Mouse (Mus musculus): ENCODE measurements around the gene Ap4b1. TPM values are rescaled to one million over a fixed set of nuclear protein-coding genes. Genes with fewer than 3 reads are reported as not detected.

Gene Ap4b1
- polyA plus RNA-seq, 1 experiment = 14.7 TPM

DNA sequence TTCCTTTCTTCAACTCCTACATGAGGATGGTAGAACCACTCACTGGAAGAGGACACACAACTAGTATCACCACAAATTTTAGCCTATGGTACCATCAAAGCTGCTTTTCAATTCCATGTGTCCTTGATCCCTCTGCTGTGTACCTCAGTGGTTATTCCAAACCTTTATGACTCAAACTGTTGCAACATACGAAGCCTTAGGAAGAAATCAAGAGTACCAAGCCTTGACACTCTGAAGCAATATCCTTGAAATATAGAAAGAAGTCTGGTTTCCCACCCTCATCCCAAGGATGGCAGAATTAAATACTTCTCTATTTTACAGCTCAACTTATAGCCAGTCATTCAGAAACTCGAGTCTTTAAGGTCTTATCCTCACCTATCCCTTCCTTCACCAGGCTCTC is 12.9 kb upstream of the Ap4b1 start:
- no peak overlapping the region for H3K4me3 ChIP-seq (ENCODE audit: extremely low read depth, insufficient read depth, insufficient read length)
- no peak overlapping the region for H3K27ac ChIP-seq (ENCODE audit: insufficient read depth, low read length)
- no peak for TF ChIP-seq CTCF (IDR thresholded peaks at IDR 0.05; ENCODE audit: extremely low read depth, insufficient read depth, insufficient read length, insufficient replicate concordance)
- no peak for TF ChIP-seq POLR2A (IDR thresholded peaks at IDR 0.05; ENCODE audit: low read depth, low read length)
- H3K36me3 ChIP-seq (ENCODE audit: control insufficient read depth, insufficient read depth, low read length) = no peaks in the 10 kb centered on the region
- 75% methylated on average over 2 of the region's 2 CpGs for WGBS
- H3K27me3 ChIP-seq (ENCODE audit: control insufficient read depth, insufficient read depth, low read length) = no peaks in the 10 kb centered on the region
- DNase-seq (ENCODE audit: low read depth in 1 of 2, low spot score in 2 of 2) = no peak
- H3K4me1 ChIP-seq (ENCODE audit: control insufficient read depth, insufficient read depth, insufficient read length) = peaks cover 4% of the 10 kb centered on the region; the same call in 1 of the 2 replicates

DNA sequence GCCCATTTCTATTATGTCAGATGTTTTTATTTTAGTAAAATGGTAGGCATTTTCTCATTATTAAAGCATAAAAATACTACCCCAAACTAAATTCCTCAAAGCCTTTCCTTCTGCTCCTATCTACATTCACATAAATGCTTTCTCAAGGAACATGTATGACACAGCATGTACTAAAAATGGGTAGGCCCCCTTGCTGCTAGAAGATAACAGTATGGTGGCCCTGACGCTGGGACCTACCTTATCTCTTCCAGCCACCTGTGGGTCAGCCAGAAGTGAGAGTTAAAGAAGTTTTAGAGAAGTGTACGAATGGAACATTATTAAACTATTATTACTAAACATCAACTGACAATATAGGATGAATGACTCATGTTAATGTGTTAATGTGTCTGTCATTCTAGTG is 9.8 kb upstream of the Ap4b1 start:
- TF ChIP-seq CTCF (IDR thresholded peaks at IDR 0.05; ENCODE audit: extremely low read depth, insufficient read depth, insufficient read length, insufficient replicate concordance) (no peak), POLR2A (IDR thresholded peaks at IDR 0.05; ENCODE audit: low read depth, low read length) (no peak)
- Histone ChIP-seq H3K27me3 (ENCODE audit: control insufficient read depth, insufficient read depth, low read length) (no peaks in the 10 kb centered on the region), H3K27ac (ENCODE audit: insufficient read depth, low read length) (no peak overlapping the region), H3K4me3 (ENCODE audit: extremely low read depth, insufficient read depth, insufficient read length) (no peak overlapping the region), H3K4me1 (ENCODE audit: control insufficient read depth, insufficient read depth, insufficient read length) (peaks cover 22% of the 10 kb centered on the region; the same call in 1 of the 2 replicates), H3K36me3 (ENCODE audit: control insufficient read depth, insufficient read depth, low read length) (peaks cover 12% of the 10 kb centered on the region)
- 76% methylated on average over 2 of the region's 2 CpGs for WGBS
- DNase-seq (ENCODE audit: low read depth in 1 of 2, low spot score in 2 of 2) = no peak

GRCm38 (mm10) chr3:103801631-103802531 is 7.4 kb upstream of the Ap4b1 start:
- H3K4me3 ChIP-seq (ENCODE audit: extremely low read depth, insufficient read depth, insufficient read length) = no peak overlapping the region; the same call in 1 of the 2 replicates
- H3K27me3 ChIP-seq (ENCODE audit: control insufficient read depth, insufficient read depth, low read length) = no peaks in the 10 kb centered on the region
- H3K36me3 ChIP-seq (ENCODE audit: control insufficient read depth, insufficient read depth, low read length) = peaks cover 16% of the 10 kb centered on the region
- peak overlapping the region; percentile 92 for H3K27ac ChIP-seq (ENCODE audit: insufficient read depth, low read length)
- TF ChIP-seq CTCF (IDR thresholded peaks at IDR 0.05; ENCODE audit: extremely low read depth, insufficient read depth, insufficient read length, insufficient replicate concordance) (no peak), POLR2A (IDR thresholded peaks at IDR 0.05; ENCODE audit: low read depth, low read length) (no peak)
- DNase-seq (ENCODE audit: low read depth in 1 of 2, low spot score in 2 of 2) = peak in 1 of 2 experiments; percentile 42
- peaks cover 22% of the 10 kb centered on the region; the same call in 1 of the 2 replicates for H3K4me1 ChIP-seq (ENCODE audit: control insufficient read depth, insufficient read depth, insufficient read length)
- WGBS = under 1% methylated on average over 10 of the region's 10 CpGs

DNA sequence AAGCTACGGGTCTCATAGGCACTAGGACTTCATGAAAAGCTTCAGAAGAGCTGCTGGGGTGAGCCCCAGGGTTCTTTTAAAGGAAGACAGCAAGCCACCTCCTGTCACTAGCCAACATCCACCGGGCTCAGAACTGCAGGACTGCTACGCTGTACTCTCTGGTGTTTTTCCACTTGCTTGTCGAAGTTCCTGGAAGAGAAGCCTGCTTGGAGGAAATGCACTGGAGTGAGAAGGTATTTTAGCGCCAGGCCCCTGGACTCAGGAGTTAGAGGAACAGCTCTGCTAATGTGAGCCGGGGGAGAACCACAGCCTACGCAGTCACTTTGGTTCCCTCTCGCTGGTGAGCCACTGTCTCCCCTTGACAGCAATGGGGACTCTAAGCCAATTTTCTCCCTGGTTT is 6.5 kb upstream of the Ap4b1 start:
- DNase-seq (ENCODE audit: low read depth in 1 of 2, low spot score in 2 of 2) = no peak
- Histone ChIP-seq H3K4me1 (ENCODE audit: control insufficient read depth, insufficient read depth, insufficient read length) (peaks cover 23% of the 10 kb centered on the region; the same call in 1 of the 2 replicates), H3K4me3 (ENCODE audit: extremely low read depth, insufficient read depth, insufficient read length) (no peak overlapping the region), H3K27me3 (ENCODE audit: control insufficient read depth, insufficient read depth, low read length) (no peaks in the 10 kb centered on the region), H3K36me3 (ENCODE audit: control insufficient read depth, insufficient read depth, low read length) (peaks cover 17% of the 10 kb centered on the region), H3K27ac (ENCODE audit: insufficient read depth, low read length) (peak overlapping the region; percentile 79)
- 26% methylated on average over 8 of the region's 8 CpGs for WGBS
- TF ChIP-seq POLR2A (IDR thresholded peaks at IDR 0.05; ENCODE audit: low read depth, low read length) (no peak), CTCF (IDR thresholded peaks at IDR 0.05; ENCODE audit: extremely low read depth, insufficient read depth, insufficient read length, insufficient replicate concordance) (no peak)

DNA sequence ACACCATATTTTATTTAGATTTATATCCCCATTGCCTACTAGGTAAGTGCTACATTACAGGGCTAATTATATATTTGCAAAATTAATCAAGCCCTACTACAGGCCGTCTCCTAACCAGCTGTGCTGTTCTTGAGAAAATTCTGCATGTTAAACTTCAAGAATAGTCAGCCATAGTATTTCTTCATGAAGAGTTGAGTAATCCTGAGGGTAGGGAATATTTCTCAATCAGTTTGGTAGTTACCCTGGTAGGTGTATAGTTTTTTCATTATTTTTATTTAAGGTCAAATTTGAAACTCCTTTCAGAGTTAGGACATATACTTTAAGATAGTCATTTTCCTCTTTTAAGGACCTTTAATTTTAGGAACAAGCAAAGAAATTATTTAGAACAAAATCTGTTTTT is 3.6 kb upstream of the Ap4b1 start:
- Histone ChIP-seq H3K27ac (ENCODE audit: insufficient read depth, low read length) (no peak overlapping the region), H3K4me1 (ENCODE audit: control insufficient read depth, insufficient read depth, insufficient read length) (peaks cover 25% of the 10 kb centered on the region; the same call in 1 of the 2 replicates), H3K36me3 (ENCODE audit: control insufficient read depth, insufficient read depth, low read length) (peaks cover 17% of the 10 kb centered on the region), H3K4me3 (ENCODE audit: extremely low read depth, insufficient read depth, insufficient read length) (no peak overlapping the region), H3K27me3 (ENCODE audit: control insufficient read depth, insufficient read depth, low read length) (no peaks in the 10 kb centered on the region)
- no peak for DNase-seq (ENCODE audit: low read depth in 1 of 2, low spot score in 2 of 2)
- 96% methylated on average over 1 of the region's 1 CpGs for WGBS
- TF ChIP-seq CTCF (IDR thresholded peaks at IDR 0.05; ENCODE audit: extremely low read depth, insufficient read depth, insufficient read length, insufficient replicate concordance) (no peak), POLR2A (IDR thresholded peaks at IDR 0.05; ENCODE audit: low read depth, low read length) (no peak)

GRCm38 (mm10) chr3:103809799-103810150 is 455 bp downstream of the Ap4b1 start:
- H3K4me3 ChIP-seq (ENCODE audit: extremely low read depth, insufficient read depth, insufficient read length) = peak overlapping the region; percentile 71
- no peaks in the 10 kb centered on the region for H3K27me3 ChIP-seq (ENCODE audit: control insufficient read depth, insufficient read depth, low read length)
- 3% methylated on average over 14 of the region's 14 CpGs for WGBS
- no peak for TF ChIP-seq POLR2A (IDR thresholded peaks at IDR 0.05; ENCODE audit: low read depth, low read length)
- no peak for TF ChIP-seq CTCF (IDR thresholded peaks at IDR 0.05; ENCODE audit: extremely low read depth, insufficient read depth, insufficient read length, insufficient replicate concordance)
- H3K4me1 ChIP-seq (ENCODE audit: control insufficient read depth, insufficient read depth, insufficient read length) = peaks cover 3% of the 10 kb centered on the region; the same call in 1 of the 2 replicates
- H3K27ac ChIP-seq (ENCODE audit: insufficient read depth, low read length) = peak overlapping the region; percentile 92
- peaks cover 8% of the 10 kb centered on the region for H3K36me3 ChIP-seq (ENCODE audit: control insufficient read depth, insufficient read depth, low read length)
- no peak for DNase-seq (ENCODE audit: low read depth in 1 of 2, low spot score in 2 of 2)

DNA sequence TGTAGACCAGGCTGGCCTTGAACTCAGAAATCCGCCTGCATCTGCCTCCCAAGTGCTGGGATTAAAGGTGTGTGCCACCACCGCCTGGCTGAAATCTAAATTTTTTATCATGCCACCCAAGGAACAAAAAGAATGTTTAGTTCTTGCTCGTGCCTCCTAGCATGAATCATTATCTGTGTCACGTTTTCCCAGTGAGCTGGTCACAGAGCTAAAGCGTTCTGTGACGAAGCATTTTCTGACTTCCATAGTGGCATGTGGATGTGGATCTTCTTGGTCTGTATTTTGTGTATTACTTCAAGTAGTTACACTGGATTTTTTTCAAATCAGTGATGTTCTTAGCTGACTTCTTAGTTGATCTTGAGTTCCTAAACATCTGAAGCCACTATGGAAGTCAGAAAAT is 1.6 kb downstream of the Ap4b1 start:
- Histone ChIP-seq H3K4me3 (ENCODE audit: extremely low read depth, insufficient read depth, insufficient read length) (no peak overlapping the region), H3K27ac (ENCODE audit: insufficient read depth, low read length) (no peak overlapping the region), H3K36me3 (ENCODE audit: control insufficient read depth, insufficient read depth, low read length) (peaks cover 14% of the 10 kb centered on the region), H3K27me3 (ENCODE audit: control insufficient read depth, insufficient read depth, low read length) (no peaks in the 10 kb centered on the region), H3K4me1 (ENCODE audit: control insufficient read depth, insufficient read depth, insufficient read length) (peaks cover 3% of the 10 kb centered on the region; the same call in 1 of the 2 replicates)
- DNase-seq (ENCODE audit: low read depth in 1 of 2, low spot score in 2 of 2) = no peak
- TF ChIP-seq POLR2A (IDR thresholded peaks at IDR 0.05; ENCODE audit: low read depth, low read length) = no peak
- TF ChIP-seq CTCF (IDR thresholded peaks at IDR 0.05; ENCODE audit: extremely low read depth, insufficient read depth, insufficient read length, insufficient replicate concordance) = no peak
- 88% methylated on average over 6 of the region's 6 CpGs for WGBS

All from spleen, adult 2 months (tissue).